In genomic region chr5:52618348-52619270, GRCm38 (mm10) we compare ENCODE assay signal across 8 mouse cellular contexts. TPM values are rescaled to one million over a fixed set of nuclear protein-coding genes. Genes with fewer than 3 reads are reported as not detected.
DNase-seq lines count a peak whose midpoint lies in the region; ATAC-seq and TF ChIP-seq lines count a peak whose summit lies in the region.

No protein-coding gene starts in this region.

- ATAC-seq in lung, embryonic 14.5 days (ENCODE audit: insufficient read depth), result peak; percentile 56
- ATAC-seq in embryonic facial prominence, embryonic 13.5 days (ENCODE audit: insufficient number of reproducible peaks, insufficient read depth, low FRiP score, low TSS enrichment, low read depth), result peak; percentile 49; the same call in 1 of the 2 replicates
- ATAC-seq in liver, embryonic 13.5 days (ENCODE audit: low read depth), result no peak

- TF ChIP-seq CTCF in lung, embryonic 14.5 days (IDR thresholded peaks at IDR 0.05; ENCODE audit: low read depth), result peak; percentile 30

- H3K4me1 ChIP-seq in lung, embryonic 14.5 days (ENCODE audit: insufficient read depth), result peaks cover 8% of the 10 kb centered on the region; the same call in 1 of the 2 replicates
- peaks cover 42% of the 10 kb centered on the region for H3K4me1 ChIP-seq in embryonic facial prominence, embryonic 13.5 days
- peaks cover 17% of the 10 kb centered on the region for H3K4me1 ChIP-seq in liver, embryonic 13.5 days (replicated peaks)

- H3K27ac ChIP-seq in lung, embryonic 14.5 days (ENCODE audit: low read depth), result peak overlapping the region; percentile 36; the same call in 1 of the 2 replicates
- H3K27ac ChIP-seq in embryonic facial prominence, embryonic 13.5 days, result peak overlapping the region; percentile 71
- H3K27ac ChIP-seq in liver, embryonic 13.5 days, result no peak overlapping the region

- H3K4me3 ChIP-seq in lung, embryonic 14.5 days (ENCODE audit: low read depth, low read length), result peak overlapping the region; percentile 36
- peak overlapping the region; percentile 47 for H3K4me3 ChIP-seq in embryonic facial prominence, embryonic 13.5 days
- H3K4me3 ChIP-seq in liver, embryonic 13.5 days (replicated peaks), result peak overlapping the region; percentile 32

- DNase-seq in lung, embryonic 14.5 days, result peak; percentile 57
- DNase-seq in lung, postnatal 36 days, result no peak
- DNase-seq in heart, adult 8-10 months (ENCODE audit: low spot score), result peak; percentile 61
- peak; percentile 41 for DNase-seq in kidney, postnatal 10 days
- DNase-seq in liver, embryonic 13.5 days, result no peak
- peak; percentile 72 for DNase-seq in retina, embryonic 14.5 days (ENCODE audit: low spot score)
- DNase-seq in ovary, postnatal 14 days (ENCODE audit: low spot score), result no peak

- WGBS in lung, embryonic 14.5 days, result 1% methylated on average over 41 of the region's 41 CpGs
- WGBS in embryonic facial prominence, embryonic 13.5 days, result under 1% methylated on average over 41 of the region's 41 CpGs
- 3% methylated on average over 41 of the region's 41 CpGs for WGBS in liver, embryonic 13.5 days (ENCODE audit: insufficient replicate concordance)

- H3K4me2 ChIP-seq in lung, embryonic 14.5 days, result peak overlapping the region; percentile 84
- H3K4me2 ChIP-seq in embryonic facial prominence, embryonic 13.5 days, result peak overlapping the region; percentile 81
- H3K4me2 ChIP-seq in liver, embryonic 13.5 days, result peak overlapping the region; percentile 57

- H3K36me3 ChIP-seq in lung, embryonic 14.5 days (ENCODE audit: insufficient read depth), result no peaks in the 10 kb centered on the region
- H3K36me3 ChIP-seq in embryonic facial prominence, embryonic 13.5 days, result no peaks in the 10 kb centered on the region
- no peaks in the 10 kb centered on the region for H3K36me3 ChIP-seq in liver, embryonic 13.5 days

- peak overlapping the region; percentile 42 for H3K9ac ChIP-seq in lung, embryonic 14.5 days
- peak overlapping the region; percentile 64 for H3K9ac ChIP-seq in embryonic facial prominence, embryonic 13.5 days
- H3K9ac ChIP-seq in liver, embryonic 13.5 days, result no peak overlapping the region

- H3K9me3 ChIP-seq in lung, embryonic 14.5 days (ENCODE audit: low read depth, low read length), result no peaks in the 10 kb centered on the region
- H3K9me3 ChIP-seq in embryonic facial prominence, embryonic 13.5 days, result no peaks in the 10 kb centered on the region
- no peaks in the 10 kb centered on the region for H3K9me3 ChIP-seq in liver, embryonic 13.5 days (replicated peaks)

- no peaks in the 10 kb centered on the region; the same call in 1 of the 2 replicates for H3K27me3 ChIP-seq in lung, embryonic 14.5 days (ENCODE audit: insufficient read depth, low read length)
- peaks cover 7% of the 10 kb centered on the region; the same call in 1 of the 2 replicates for H3K27me3 ChIP-seq in embryonic facial prominence, embryonic 13.5 days
- H3K27me3 ChIP-seq in liver, embryonic 13.5 days, result peaks cover 25% of the 10 kb centered on the region

RNA-seq across cellular contexts. Expression of gene Sepsecs, which starts 50.9 kb away (rescaled TPM):
- polyA plus RNA-seq in lung, embryonic 14.5 days (2014; fragmentation: Nextera tagmentation; extraction: Ambion mirVana), result 9.2 and 10.4 TPM in 2 replicates
- polyA plus RNA-seq in embryonic facial prominence, embryonic 13.5 days (2015; fragmentation: Nextera tagmentation; extraction: Ambion mirVana), result 8.3 and 9.6 TPM in 2 replicates
- total RNA-seq in heart, adult 8-10 months (2022), result 1 to 10 TPM; 4.7 to 9.0 (median 6.9) TPM
- polyA plus RNA-seq in liver, embryonic 13.5 days (2015; fragmentation: Nextera tagmentation; extraction: Ambion mirVana), result 7.6 and 9.4 TPM in 2 replicates

RNA-seq across cellular contexts. Expression of gene Lgi2, which starts 52.3 kb away (rescaled TPM):
- polyA plus RNA-seq in lung, embryonic 14.5 days (2014; fragmentation: Nextera tagmentation; extraction: Ambion mirVana), result 2.3 and 2.5 TPM in 2 replicates
- 6.3 and 6.6 TPM in 2 replicates for polyA plus RNA-seq in embryonic facial prominence, embryonic 13.5 days (2015; fragmentation: Nextera tagmentation; extraction: Ambion mirVana)
- total RNA-seq in heart, adult 8-10 months (2022), result under 1 TPM; 0.47 to 0.97 (median 0.67) TPM
- 0.39 and 0.48 TPM in 2 replicates for polyA plus RNA-seq in liver, embryonic 13.5 days (2015; fragmentation: Nextera tagmentation; extraction: Ambion mirVana)

Comparison
In these comparisons a context has a peak if more than half of its experiments do, and no peak if none do; other contexts are left out.
1. DNase-seq: peak in lung, embryonic 14.5 days (single experiment), heart, adult 8-10 months (single experiment), kidney, postnatal 10 days (single experiment) and retina, embryonic 14.5 days (single experiment); none in lung, postnatal 36 days (single experiment), liver, embryonic 13.5 days (single experiment) and ovary, postnatal 14 days (single experiment).
2. Peak in every context shown above with its lines, with median percentiles within 50 percentile points of each other: H3K4me2 ChIP-seq and H3K4me3 ChIP-seq.